Mouse (Mus musculus): Measurements from ENCODE around the gene E330034G19Rik. TPM values are rescaled to one million over a fixed set of nuclear protein-coding genes. Genes with fewer than 3 reads are reported as not detected.
A peak's percentile ranks its signal among the peaks of the same experiment; 100 is the strongest.
"Not testable (repeated sequence)": the region's sequence is repeated elsewhere in the genome, so short reads cannot be mapped to it uniquely, and the experiment has no call there.

The E330034G19Rik gene
- polyA plus RNA-seq, 1 experiment from 2014 or later, result not detected

- H3K4me1 ChIP-seq (replicated peaks; ENCODE audit: control insufficient read depth, insufficient read depth, low read length), result no peaks in the 10 kb centered on the region
- H3K4me3 ChIP-seq (ENCODE audit: low read depth, low read length), result no peak overlapping the region
- H3K9me3 ChIP-seq (ENCODE audit: control insufficient read depth), result no peaks in the 10 kb centered on the region
- no peak overlapping the region for H3K4me2 ChIP-seq (replicated peaks; ENCODE audit: low read depth)
- 63% methylated on average over 6 of the region's 6 CpGs for WGBS
- no peak overlapping the region for H3K9ac ChIP-seq (ENCODE audit: low read depth, low read length)
- H3K27me3 ChIP-seq (replicated peaks; ENCODE audit: control insufficient read depth, insufficient read depth, low read length), result no peaks in the 10 kb centered on the region
- no peak for TF ChIP-seq CTCF (IDR thresholded peaks at IDR 0.05; ENCODE audit: low read depth)
- no peak for ATAC-seq
- no peaks in the 10 kb centered on the region for H3K36me3 ChIP-seq (ENCODE audit: control insufficient read depth, insufficient read depth)
- no peak overlapping the region for H3K27ac ChIP-seq (ENCODE audit: low read depth, low read length)
Measured at GRCm38 (mm10) chr14:24306667-24307066, 13.7 kb downstream of the E330034G19Rik start.

- no peak for TF ChIP-seq CTCF (IDR thresholded peaks at IDR 0.05; ENCODE audit: low read depth)
- WGBS, result 43% methylated on average over 1 of the region's 1 CpGs
Measured at GRCm38 (mm10) chr14:24307146-24307545, 14.1 kb downstream of the E330034G19Rik start.

GRCm38 (mm10) chr14:24311110-24311509 is 18.1 kb downstream of the E330034G19Rik start:
- no peak overlapping the region for H3K4me2 ChIP-seq (replicated peaks; ENCODE audit: low read depth)
- no peaks in the 10 kb centered on the region for H3K4me1 ChIP-seq (replicated peaks; ENCODE audit: control insufficient read depth, insufficient read depth, low read length)
- no peaks in the 10 kb centered on the region for H3K36me3 ChIP-seq (ENCODE audit: control insufficient read depth, insufficient read depth)
- no peak for ATAC-seq
- H3K9me3 ChIP-seq (ENCODE audit: control insufficient read depth), result no peaks in the 10 kb centered on the region
- TF ChIP-seq CTCF (IDR thresholded peaks at IDR 0.05; ENCODE audit: low read depth), result peak; percentile 92
- H3K27ac ChIP-seq (ENCODE audit: low read depth, low read length), result no peak overlapping the region
- H3K9ac ChIP-seq (ENCODE audit: low read depth, low read length), result no peak overlapping the region
- 36% methylated on average over 3 of the region's 3 CpGs for WGBS
- H3K4me3 ChIP-seq (ENCODE audit: low read depth, low read length), result no peak overlapping the region
- no peaks in the 10 kb centered on the region for H3K27me3 ChIP-seq (replicated peaks; ENCODE audit: control insufficient read depth, insufficient read depth, low read length)

More at GRCm38 (mm10) chr14:24307146-24307545, 14.1 kb downstream of the E330034G19Rik start:
- Histone ChIP-seq H3K27ac (ENCODE audit: low read depth, low read length) (no peak overlapping the region), H3K27me3 (replicated peaks; ENCODE audit: control insufficient read depth, insufficient read depth, low read length) (no peaks in the 10 kb centered on the region), H3K4me3 (ENCODE audit: low read depth, low read length) (no peak overlapping the region), H3K9ac (ENCODE audit: low read depth, low read length) (no peak overlapping the region), H3K9me3 (ENCODE audit: control insufficient read depth) (no peaks in the 10 kb centered on the region), H3K36me3 (ENCODE audit: control insufficient read depth, insufficient read depth) (no peaks in the 10 kb centered on the region), H3K4me2 (replicated peaks; ENCODE audit: low read depth) (no peak overlapping the region), H3K4me1 (replicated peaks; ENCODE audit: control insufficient read depth, insufficient read depth, low read length) (no peaks in the 10 kb centered on the region)
- no peak for ATAC-seq

- H3K4me3 ChIP-seq (ENCODE audit: low read depth, low read length); H3K36me3 ChIP-seq (ENCODE audit: control insufficient read depth, insufficient read depth); H3K27me3 ChIP-seq (replicated peaks; ENCODE audit: control insufficient read depth, insufficient read depth, low read length); H3K9me3 ChIP-seq (ENCODE audit: control insufficient read depth); H3K9ac ChIP-seq (ENCODE audit: low read depth, low read length); ATAC-seq; H3K27ac ChIP-seq (ENCODE audit: low read depth, low read length); H3K4me1 ChIP-seq (replicated peaks; ENCODE audit: control insufficient read depth, insufficient read depth, low read length); H3K4me2 ChIP-seq (replicated peaks; ENCODE audit: low read depth): not testable (repeated sequence)
- WGBS, result 74% methylated on average over 3 of the region's 3 CpGs
Measured at GRCm38 (mm10) chr14:24347007-24347406, 54.0 kb downstream of the E330034G19Rik start.

- Histone ChIP-seq H3K4me2 (replicated peaks; ENCODE audit: low read depth) (no peak overlapping the region), H3K9ac (ENCODE audit: low read depth, low read length) (no peak overlapping the region), H3K27me3 (replicated peaks; ENCODE audit: control insufficient read depth, insufficient read depth, low read length) (no peaks in the 10 kb centered on the region), H3K27ac (ENCODE audit: low read depth, low read length) (no peak overlapping the region), H3K4me3 (ENCODE audit: low read depth, low read length) (no peak overlapping the region), H3K36me3 (ENCODE audit: control insufficient read depth, insufficient read depth) (no peaks in the 10 kb centered on the region), H3K9me3 (ENCODE audit: control insufficient read depth) (no peaks in the 10 kb centered on the region), H3K4me1 (replicated peaks; ENCODE audit: control insufficient read depth, insufficient read depth, low read length) (no peaks in the 10 kb centered on the region)
- ATAC-seq, result no peak
- WGBS, result 62% methylated on average over 22 of the region's 22 CpGs
- peak; percentile 76 for TF ChIP-seq CTCF (IDR thresholded peaks at IDR 0.05; ENCODE audit: low read depth)
Measured at GRCm38 (mm10) chr14:24358295-24358951, 65.4 kb downstream of the E330034G19Rik start.

Other genes starting within 250 kb of the E330034G19Rik start
- 5.0 and 5.5 TPM in 2 replicates for gene Dlg5, start 47.3 kb upstream of the E330034G19Rik start, polyA plus RNA-seq (2015; fragmentation: Nextera tagmentation; extraction: Ambion mirVana)
- 5.1 and 6.6 TPM in 2 replicates for gene Polr3a, start 193.8 kb downstream of the E330034G19Rik start, polyA plus RNA-seq (2015; fragmentation: Nextera tagmentation; extraction: Ambion mirVana)
- gene Rps24, start 193.9 kb downstream of the E330034G19Rik start, polyA plus RNA-seq (2015; fragmentation: Nextera tagmentation; extraction: Ambion mirVana), result 766 and 793 TPM in 2 replicates